Mouse (Mus musculus): Measurements from ENCODE around the gene Rph3al. TPM values are rescaled to one million over a fixed set of nuclear protein-coding genes. Genes with fewer than 3 reads are reported as not detected.

Rph3al gene
- total and polyA plus RNA-seq, 2 experiments from 2014 or later, result 3.0 to 4.0 TPM

DNA sequence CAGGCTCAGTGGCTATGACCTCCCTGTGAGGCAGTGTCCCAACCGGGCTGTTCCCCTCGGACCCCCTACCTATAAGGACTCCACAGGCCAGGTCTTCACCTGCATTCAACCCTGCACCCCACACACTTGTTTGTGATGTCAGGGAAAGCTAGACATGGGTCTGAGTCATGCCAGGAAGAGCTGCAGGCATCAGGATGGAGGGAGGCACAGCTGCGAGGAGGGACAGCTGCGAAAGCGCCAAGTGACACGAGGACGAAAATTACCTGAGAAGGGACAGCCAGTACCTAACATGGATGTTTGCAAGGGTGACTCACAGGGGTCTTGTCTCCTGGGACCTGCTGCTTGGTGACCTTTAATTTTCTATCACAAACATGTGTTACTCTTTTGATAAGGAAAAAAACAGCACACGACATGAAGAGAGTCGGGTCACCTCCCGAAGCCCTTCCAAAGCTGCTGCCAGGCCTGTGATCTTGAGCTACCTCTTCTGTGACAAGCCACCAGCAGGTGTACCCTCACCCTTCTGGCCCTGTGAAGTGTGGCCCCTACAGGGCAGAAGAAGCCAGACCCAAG lies 85.1 kb downstream of the Rph3al start:
- H3K4me3 ChIP-seq (ENCODE audit: low read depth, low read length), result no peak overlapping the region
- no peak overlapping the region for H3K9ac ChIP-seq (replicated peaks; ENCODE audit: low read length, poor library complexity, severe bottlenecking)
- no peak for ATAC-seq (ENCODE audit: low FRiP score)
- TF ChIP-seq CTCF (IDR thresholded peaks at IDR 0.05), result no peak
- no peak for DNase-seq (ENCODE audit: low spot score)
- H3K4me1 ChIP-seq (ENCODE audit: insufficient read depth, low read length), result 0 out of 2 replicates have a peak, but pooled peaks cover 4% of the 10 kb centered on the region
- H3K36me3 ChIP-seq (ENCODE audit: insufficient read depth, low read length), result no peaks in the 10 kb centered on the region
- H3K4me2 ChIP-seq (ENCODE audit: low read depth, low read length, poor library complexity, severe bottlenecking), result no peak overlapping the region
- no peaks in the 10 kb centered on the region for H3K27me3 ChIP-seq (ENCODE audit: insufficient read depth, low read length)
- no peak overlapping the region for H3K27ac ChIP-seq (ENCODE audit: low read depth, low read length)
- 91% methylated on average over 10 of the region's 10 CpGs for WGBS
- H3K9me3 ChIP-seq (ENCODE audit: low read length), result no peaks in the 10 kb centered on the region

DNA sequence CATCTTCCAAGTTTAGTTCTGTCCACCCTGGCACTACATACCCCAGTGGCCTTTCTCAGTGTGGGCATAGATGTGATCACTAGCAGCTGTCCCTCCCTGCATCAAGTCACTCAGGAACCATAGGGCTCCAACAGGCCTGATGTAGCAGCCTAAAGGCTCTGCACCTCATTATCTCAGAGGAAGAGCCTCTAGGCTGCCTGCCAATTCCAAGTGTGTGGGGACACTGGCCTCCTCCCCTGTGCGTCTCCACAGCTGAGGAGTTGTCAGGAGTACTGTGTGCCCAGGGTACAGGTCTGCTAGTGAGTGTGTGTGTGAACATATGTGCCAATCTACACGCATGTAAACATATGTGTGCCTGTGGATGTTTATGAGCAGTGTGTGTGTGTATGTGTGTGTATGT lies 85.7 kb downstream of the Rph3al start:
- Histone ChIP-seq H3K4me1 (ENCODE audit: insufficient read depth, low read length) (0 out of 2 replicates have a peak, but pooled peaks cover 4% of the 10 kb centered on the region), H3K9ac (replicated peaks; ENCODE audit: low read length, poor library complexity, severe bottlenecking) (no peak overlapping the region), H3K36me3 (ENCODE audit: insufficient read depth, low read length) (no peaks in the 10 kb centered on the region), H3K9me3 (ENCODE audit: low read length) (no peaks in the 10 kb centered on the region), H3K4me3 (ENCODE audit: low read depth, low read length) (no peak overlapping the region), H3K4me2 (ENCODE audit: low read depth, low read length, poor library complexity, severe bottlenecking) (no peak overlapping the region), H3K27ac (ENCODE audit: low read depth, low read length) (no peak overlapping the region), H3K27me3 (ENCODE audit: insufficient read depth, low read length) (no peaks in the 10 kb centered on the region)
- TF ChIP-seq CTCF (IDR thresholded peaks at IDR 0.05), result no peak
- 78% methylated on average over 2 of the region's 2 CpGs for WGBS
- ATAC-seq (ENCODE audit: low FRiP score) (no peak), DNase-seq (ENCODE audit: low spot score) (no peak)

- Histone ChIP-seq H3K27me3 (ENCODE audit: insufficient read depth, low read length) (no peaks in the 10 kb centered on the region), H3K4me3 (ENCODE audit: low read depth, low read length) (no peak overlapping the region), H3K27ac (ENCODE audit: low read depth, low read length) (no peak overlapping the region), H3K36me3 (ENCODE audit: insufficient read depth, low read length) (no peaks in the 10 kb centered on the region), H3K9ac (replicated peaks; ENCODE audit: low read length, poor library complexity, severe bottlenecking) (no peak overlapping the region), H3K9me3 (ENCODE audit: low read length) (no peaks in the 10 kb centered on the region), H3K4me2 (ENCODE audit: low read depth, low read length, poor library complexity, severe bottlenecking) (no peak overlapping the region), H3K4me1 (ENCODE audit: insufficient read depth, low read length) (0 out of 2 replicates have a peak, but pooled peaks cover 4% of the 10 kb centered on the region)
- no peak for TF ChIP-seq CTCF (IDR thresholded peaks at IDR 0.05)
- no peak for DNase-seq (ENCODE audit: low spot score)
- WGBS, result 88% methylated on average over 6 of the region's 6 CpGs
- no peak for ATAC-seq (ENCODE audit: low FRiP score)
Observed at GRCm38 (mm10) chr11:75849552-75849951, 88.7 kb downstream of the Rph3al start.

DNA sequence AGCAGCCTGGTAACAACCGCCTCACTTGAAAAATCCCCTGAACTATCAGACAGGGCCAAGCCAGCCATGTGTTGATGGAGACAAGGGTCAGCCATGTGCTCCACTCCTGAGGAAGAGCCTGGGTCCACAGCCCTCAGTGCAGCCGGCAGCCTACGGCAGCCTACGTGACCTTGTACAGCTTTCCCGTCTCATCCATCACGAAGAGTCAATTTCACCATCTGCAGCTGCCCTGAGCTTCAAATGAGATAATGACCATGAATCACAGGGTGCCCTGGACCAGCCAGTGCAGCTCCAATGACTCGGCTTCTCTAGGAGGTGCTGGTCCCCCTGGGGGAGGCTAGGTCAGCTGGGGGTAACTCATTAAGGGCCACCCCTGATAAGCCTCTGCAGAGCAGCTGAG lies 91.6 kb downstream of the Rph3al start:
- H3K27me3 ChIP-seq (ENCODE audit: insufficient read depth, low read length), result no peaks in the 10 kb centered on the region
- DNase-seq (ENCODE audit: low spot score), result no peak
- no peak for ATAC-seq (ENCODE audit: low FRiP score)
- H3K4me2 ChIP-seq (ENCODE audit: low read depth, low read length, poor library complexity, severe bottlenecking), result no peak overlapping the region
- H3K4me3 ChIP-seq (ENCODE audit: low read depth, low read length), result no peak overlapping the region
- H3K36me3 ChIP-seq (ENCODE audit: insufficient read depth, low read length), result no peaks in the 10 kb centered on the region
- H3K9me3 ChIP-seq (ENCODE audit: low read length), result no peaks in the 10 kb centered on the region
- no peaks in the 10 kb centered on the region for H3K4me1 ChIP-seq (ENCODE audit: insufficient read depth, low read length)
- no peak overlapping the region for H3K9ac ChIP-seq (replicated peaks; ENCODE audit: low read length, poor library complexity, severe bottlenecking)
- 78% methylated on average over 7 of the region's 7 CpGs for WGBS
- no peak for TF ChIP-seq CTCF (IDR thresholded peaks at IDR 0.05)
- H3K27ac ChIP-seq (ENCODE audit: low read depth, low read length), result no peak overlapping the region

DNA sequence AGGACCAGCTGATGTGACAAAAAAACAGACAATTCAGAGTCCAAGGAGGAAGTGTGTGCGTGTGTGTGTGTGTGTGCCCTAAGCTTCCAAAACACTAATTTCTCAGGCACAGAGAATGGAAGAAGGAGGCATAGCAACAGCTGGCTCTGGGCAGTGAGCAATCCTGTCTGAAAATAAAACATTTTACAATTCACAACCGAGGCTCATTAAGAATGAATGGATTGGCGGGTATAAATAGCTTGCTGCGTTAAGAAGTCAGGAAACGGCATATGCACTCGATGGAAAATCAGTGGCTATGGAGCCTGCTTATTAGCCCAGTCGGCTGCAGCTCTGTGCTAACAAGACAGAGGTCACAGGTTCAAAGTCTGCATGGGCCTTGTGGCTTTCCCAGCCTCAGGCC lies 92.6 kb downstream of the Rph3al start:
- no peak overlapping the region for H3K9ac ChIP-seq (replicated peaks; ENCODE audit: low read length, poor library complexity, severe bottlenecking)
- no peak overlapping the region for H3K4me2 ChIP-seq (ENCODE audit: low read depth, low read length, poor library complexity, severe bottlenecking)
- no peaks in the 10 kb centered on the region for H3K9me3 ChIP-seq (ENCODE audit: low read length)
- H3K27me3 ChIP-seq (ENCODE audit: insufficient read depth, low read length), result no peaks in the 10 kb centered on the region
- ATAC-seq (ENCODE audit: low FRiP score), result no peak
- peak; percentile 43 for DNase-seq (ENCODE audit: low spot score)
- H3K36me3 ChIP-seq (ENCODE audit: insufficient read depth, low read length), result no peaks in the 10 kb centered on the region
- TF ChIP-seq CTCF (IDR thresholded peaks at IDR 0.05), result no peak
- H3K4me1 ChIP-seq (ENCODE audit: insufficient read depth, low read length), result no peaks in the 10 kb centered on the region
- peak overlapping the region; percentile 26; the same call in 1 of the 2 replicates for H3K27ac ChIP-seq (ENCODE audit: low read depth, low read length)
- WGBS, result 30% methylated on average over 7 of the region's 7 CpGs
- H3K4me3 ChIP-seq (ENCODE audit: low read depth, low read length), result no peak overlapping the region

GRCm38 (mm10) chr11:75842904-75843619 lies 95.2 kb downstream of the Rph3al start:
- Histone ChIP-seq H3K36me3 (ENCODE audit: insufficient read depth, low read length) (no peaks in the 10 kb centered on the region), H3K9ac (replicated peaks; ENCODE audit: low read length, poor library complexity, severe bottlenecking) (no peak overlapping the region), H3K4me3 (ENCODE audit: low read depth, low read length) (no peak overlapping the region), H3K9me3 (ENCODE audit: low read length) (no peaks in the 10 kb centered on the region), H3K4me2 (ENCODE audit: low read depth, low read length, poor library complexity, severe bottlenecking) (no peak overlapping the region), H3K27me3 (ENCODE audit: insufficient read depth, low read length) (no peaks in the 10 kb centered on the region), H3K4me1 (ENCODE audit: insufficient read depth, low read length) (peaks cover 3% of the 10 kb centered on the region; the same call in 1 of the 2 replicates), H3K27ac (ENCODE audit: low read depth, low read length) (no peak overlapping the region)
- no peak for ATAC-seq (ENCODE audit: low FRiP score)
- no peak for TF ChIP-seq CTCF (IDR thresholded peaks at IDR 0.05)
- DNase-seq (ENCODE audit: low spot score), result peak; percentile 41
- 63% methylated on average over 4 of the region's 4 CpGs for WGBS

All from midbrain, postnatal 0 days (tissue).